Mouse (Mus musculus) WW6 (cell line): Measurements from ENCODE around the gene Zfand3.

Experiments
- DNase-seq: peaks from one replicate; pipeline ENCODE4 v3.0.0-alpha.2; 2013; ENCODE audit warnings: low read depth, low spot score

The Zfand3 gene

DNA sequence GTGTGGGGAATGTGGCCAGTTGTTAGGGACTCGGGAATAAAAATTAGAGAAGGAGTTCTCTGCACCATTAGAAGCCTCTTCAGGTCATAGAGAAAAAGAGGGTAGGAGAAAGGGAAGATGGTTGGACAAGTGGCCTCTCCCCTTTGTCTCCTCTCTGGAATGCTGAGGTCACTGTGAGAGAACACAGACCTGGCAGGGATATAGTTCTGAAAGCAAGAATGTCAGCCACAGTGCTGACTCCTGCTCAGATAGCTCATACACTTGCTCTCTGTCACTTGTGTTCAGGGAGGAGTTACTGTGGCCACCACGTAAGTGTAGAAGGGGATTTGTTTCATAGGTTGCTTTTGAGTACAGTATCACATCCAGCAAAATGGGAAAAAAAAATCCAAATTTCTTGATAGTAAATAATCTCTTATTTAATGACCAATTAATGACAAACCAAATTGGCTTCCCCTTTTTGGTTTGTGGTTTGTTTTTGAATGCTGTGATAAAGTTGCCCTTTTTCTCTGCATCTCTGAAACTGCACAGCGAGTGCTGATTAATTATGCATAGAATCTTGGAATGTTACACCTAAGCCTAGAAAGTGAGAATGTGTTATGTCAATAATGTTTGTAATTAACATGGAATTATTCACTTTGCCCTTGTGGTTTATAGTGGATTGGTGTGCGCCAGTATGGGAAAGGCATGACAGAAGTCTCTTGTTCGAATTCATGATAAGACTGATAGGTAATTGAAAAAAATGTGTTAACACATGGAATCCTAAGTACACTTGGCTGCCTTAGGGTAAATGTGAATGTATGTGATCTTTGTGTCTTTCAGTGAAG lies 47.2 kb downstream of the Zfand3 start:
- no peak for DNase-seq

DNA sequence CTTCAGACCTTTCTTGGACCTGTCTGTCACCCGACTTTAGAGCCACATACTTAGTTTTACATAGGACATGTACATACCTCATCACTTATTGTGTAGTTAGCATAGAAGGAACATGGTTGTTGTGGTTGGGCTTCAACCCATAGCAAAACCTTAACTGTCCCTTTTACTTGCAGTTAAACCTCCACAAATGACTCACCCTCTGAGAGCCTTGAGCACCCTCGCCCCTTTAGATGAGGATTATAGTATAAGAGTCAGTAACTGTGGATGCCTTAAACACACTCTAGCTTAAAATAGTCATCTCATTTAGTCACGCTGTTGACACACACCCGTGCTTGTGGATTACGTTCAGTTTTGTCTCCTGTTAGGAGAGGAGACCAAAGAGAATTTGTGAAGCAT lies 47.8 kb downstream of the Zfand3 start:
- no peak for DNase-seq

DNA sequence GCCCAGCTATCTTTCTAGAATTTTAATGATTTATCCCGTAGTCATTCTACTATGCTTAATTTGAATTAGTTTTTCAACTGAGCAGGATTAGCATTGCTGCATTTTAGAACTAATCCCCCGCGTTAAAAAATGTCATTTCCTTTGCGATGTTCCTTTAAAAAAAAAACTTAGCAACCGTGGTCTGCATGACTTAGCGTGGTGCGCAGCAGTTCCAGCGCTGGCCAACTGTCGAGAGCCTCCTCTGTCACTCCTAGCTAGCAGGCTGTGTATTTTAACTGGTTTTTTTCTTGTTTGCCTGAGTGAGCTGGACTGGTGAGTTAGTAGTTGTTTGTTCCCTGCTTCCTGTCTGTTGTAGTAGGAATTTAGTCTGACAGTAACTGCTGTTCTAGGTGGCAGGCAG lies 48.9 kb downstream of the Zfand3 start:
- DNase-seq: no peak

DNA sequence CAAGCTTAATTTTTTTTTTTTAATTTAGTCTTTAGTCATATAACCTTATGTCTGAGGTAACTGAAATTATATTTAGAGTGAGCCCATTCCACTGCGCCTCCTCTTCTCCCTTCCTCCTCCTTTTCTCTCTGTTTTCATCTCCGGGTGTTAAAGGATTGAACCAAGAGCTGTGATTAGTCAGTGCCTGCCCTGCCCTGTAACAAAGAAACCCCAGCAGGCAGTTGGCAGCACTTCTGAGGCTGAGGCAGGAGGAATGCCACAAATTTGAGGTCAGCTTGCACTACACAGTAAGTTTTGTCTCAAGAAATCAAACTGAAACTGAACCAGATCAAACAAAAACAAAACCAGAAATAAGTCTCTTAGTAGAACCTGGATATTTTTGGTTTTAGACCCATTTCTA lies 49.3 kb downstream of the Zfand3 start:
- DNase-seq: no peak

DNA sequence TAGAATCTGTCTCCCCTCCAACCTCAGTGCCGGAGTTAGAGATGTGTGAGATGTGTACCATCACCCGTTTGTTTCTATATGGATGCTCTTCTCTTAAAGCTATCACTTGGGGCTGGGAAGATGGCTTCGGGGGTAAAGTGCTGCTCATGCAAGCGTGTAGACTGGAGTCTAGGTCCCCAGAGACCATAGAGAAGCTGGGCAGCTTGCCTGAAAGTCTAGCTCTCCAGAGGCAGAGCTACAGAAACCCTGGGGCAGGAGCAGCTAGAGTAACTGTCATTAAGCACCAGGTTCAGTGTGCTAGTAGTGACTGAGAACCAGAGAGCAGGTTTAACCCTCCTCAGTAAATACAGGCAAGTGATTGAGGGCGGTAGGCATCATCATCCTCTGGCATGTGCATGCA lies 51.7 kb downstream of the Zfand3 start:
- no peak for DNase-seq

DNA sequence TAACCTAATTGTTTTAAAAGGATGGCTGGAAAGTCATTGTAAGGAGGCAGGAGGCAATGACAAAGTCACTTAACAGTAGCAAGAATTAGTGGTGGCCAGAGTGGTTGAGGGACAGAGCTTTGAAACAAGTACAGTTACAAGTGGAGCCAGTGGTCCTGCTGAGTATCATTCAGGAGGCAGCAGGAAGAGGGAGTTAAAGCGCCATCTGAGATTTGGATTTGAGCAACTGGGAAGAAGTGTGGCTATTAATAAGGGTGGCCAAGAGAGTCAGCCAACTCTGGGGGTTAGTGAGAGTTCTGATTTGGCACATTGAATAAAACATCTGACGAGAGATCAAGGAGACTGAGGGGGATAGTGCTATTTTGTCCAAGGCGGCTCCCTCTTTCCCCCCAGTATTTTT lies 54.1 kb downstream of the Zfand3 start:
- no peak for DNase-seq

DNA sequence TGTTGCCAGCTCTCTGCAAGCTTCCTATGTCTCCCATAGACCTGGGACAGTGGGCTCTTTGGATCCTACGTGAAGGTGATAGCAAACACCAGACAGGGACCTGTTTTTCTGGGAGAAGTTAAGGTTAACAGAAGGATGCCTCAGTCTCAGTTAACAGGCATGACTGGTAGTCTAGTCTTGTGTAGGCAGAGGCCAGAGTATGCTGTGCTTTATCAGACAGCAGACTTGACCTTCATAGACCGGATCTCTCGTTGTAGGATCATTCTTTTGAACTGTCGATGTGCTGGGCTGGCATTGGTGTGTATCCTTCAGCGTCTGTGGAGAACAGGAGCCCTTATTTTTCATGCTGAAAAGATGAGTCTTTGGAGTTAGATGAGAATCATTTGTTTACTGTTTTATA lies 54.5 kb downstream of the Zfand3 start:
- DNase-seq: no peak

DNA sequence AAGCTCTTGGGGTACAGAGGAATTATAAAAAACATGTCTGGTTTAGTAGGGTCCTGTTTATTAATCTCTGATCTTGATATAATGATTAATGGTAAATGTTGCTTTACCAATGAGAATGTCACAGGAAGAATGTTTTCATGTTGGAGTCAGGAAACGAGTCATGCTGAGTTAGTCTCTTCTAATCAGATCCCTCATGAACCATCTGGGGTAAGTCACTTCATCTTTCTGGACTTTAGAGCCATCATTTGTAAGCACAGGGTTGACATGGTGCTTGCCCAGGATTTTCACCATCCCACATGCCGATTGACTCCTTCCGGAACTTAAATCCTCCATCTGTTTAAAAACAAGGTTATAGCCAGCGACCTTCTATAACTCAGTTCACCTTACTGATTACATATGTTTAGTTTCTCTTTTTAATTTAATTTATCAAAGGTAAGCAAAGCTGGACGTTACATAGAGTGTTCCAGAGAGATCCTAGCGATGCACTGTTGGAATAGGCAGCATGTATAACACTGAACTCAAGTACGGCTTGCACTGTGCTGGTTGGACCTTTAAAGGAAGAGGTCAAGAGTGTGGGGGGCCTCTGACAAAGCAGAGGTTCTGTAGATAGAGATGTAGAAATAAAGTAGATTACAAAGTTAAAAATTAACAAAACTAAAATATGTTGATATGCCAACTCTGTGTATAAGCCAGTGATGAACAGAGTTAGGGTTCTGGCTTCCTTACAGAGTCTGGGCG lies 56.7 kb downstream of the Zfand3 start:
- DNase-seq: no peak

DNA sequence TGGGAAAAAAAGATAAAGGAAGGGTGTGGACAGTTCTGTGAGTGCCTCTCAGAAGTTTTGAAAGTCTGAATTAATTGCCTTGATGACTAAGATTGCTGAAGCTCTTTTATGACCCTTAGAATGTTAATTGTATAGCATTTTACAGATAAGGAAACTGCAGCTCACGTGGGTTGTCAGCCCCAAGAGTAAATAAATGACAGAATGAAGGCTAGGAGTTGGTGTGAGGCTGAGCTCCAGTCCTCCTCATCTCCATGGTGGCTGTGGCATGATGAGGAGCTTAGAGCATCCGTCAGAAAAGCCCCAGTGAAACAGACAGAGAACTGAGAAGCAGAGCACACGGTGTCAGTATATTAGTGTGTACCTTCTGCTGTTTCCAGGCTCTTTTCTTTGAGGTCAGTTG lies 59.3 kb downstream of the Zfand3 start:
- DNase-seq: no peak

DNA sequence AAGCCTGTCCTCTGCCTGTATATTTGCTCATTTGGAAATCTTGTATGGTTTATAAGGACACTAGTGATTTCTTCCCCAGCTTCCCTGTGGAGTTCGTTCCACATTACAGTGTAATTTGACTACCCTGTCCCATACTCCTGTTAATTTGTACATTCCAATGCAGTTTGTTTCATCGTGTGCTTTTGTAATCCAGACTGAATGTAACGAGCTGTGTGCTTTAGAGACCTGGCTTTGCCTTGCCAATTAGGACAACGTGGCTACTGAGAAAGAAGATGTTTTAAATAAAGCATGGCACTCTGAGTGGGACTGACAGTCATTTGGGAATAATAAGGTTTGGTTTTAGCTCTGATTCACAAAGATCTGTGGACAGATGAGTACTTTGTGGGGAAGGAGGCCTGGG lies 60.2 kb downstream of the Zfand3 start:
- no peak for DNase-seq

DNA sequence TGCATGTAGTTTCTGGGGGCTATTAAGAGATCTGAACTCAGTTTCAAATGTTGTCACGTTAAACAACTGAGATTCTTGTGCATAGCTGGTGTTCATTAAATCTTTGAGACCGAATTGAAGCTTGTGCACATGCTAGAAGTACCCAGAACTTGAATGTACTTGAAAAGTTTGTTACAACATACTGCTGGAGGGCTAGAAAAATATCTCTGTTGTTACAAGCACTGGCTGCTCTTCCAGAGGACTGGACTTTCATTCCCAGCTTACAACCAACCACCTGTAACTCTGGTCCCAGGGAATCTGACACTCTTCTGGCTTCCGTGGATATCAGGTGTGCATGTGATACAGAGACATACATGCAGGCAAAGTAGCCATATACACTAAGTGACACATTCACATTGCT lies 65.2 kb downstream of the Zfand3 start:
- no peak for DNase-seq

DNA sequence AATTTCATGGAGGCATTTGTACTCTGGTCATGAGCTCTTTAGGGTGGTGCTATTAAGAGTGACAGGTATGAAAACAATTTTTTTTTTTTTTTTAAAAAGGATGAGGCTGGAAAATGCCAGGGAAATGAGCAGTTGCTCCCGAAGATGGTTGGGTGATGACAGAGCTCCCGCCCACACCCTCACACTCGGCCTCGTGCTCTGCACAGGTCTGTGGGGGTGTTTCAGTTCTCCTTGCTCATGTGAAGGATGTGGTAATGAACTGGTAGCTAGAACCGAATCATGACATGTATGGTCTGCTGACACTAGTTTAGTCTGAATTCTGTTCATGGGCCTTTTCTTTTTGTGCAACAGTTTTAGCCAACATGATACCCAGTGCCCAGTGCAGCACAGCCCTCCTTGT lies 66.1 kb downstream of the Zfand3 start:
- no peak for DNase-seq

DNA sequence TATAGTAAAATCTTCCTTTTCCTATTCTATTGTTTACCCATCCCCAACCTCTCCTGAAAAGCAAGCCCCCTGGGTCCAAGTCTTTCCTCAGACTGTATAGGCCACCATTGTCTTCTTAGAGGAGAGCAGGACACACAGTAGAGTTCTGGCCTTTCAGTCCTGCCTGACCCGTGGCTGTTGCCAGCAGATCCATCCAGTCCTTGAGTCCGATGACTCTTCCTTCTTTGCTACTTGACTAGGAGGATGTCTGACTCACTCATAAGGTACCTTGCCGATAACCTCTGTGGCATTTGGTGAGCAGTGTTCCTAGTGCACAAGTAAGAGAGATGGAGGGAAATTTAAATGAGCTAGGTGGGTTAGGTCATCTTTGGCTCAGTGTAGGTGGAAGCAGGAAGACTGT lies 68.1 kb downstream of the Zfand3 start:
- no peak for DNase-seq

DNA sequence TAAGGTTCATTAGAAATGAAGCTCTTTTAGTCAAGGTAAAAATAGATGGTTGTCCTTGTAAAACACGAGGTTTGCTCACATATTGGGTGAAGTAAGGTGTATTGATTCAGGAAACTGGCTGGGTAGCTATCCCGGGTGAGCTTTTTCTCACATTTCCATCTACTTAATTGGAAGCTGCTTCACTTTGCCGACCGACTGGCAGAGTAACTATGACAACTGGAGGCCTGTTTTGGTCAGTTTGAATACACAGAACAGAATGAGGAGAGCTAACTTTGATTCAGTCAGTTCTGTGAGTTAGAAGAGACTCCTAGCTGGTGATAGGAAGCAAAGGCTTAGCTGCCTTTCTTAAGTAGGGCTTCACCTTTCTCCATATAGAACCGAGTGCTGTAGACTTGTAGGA lies 71.4 kb downstream of the Zfand3 start:
- no peak for DNase-seq

DNA sequence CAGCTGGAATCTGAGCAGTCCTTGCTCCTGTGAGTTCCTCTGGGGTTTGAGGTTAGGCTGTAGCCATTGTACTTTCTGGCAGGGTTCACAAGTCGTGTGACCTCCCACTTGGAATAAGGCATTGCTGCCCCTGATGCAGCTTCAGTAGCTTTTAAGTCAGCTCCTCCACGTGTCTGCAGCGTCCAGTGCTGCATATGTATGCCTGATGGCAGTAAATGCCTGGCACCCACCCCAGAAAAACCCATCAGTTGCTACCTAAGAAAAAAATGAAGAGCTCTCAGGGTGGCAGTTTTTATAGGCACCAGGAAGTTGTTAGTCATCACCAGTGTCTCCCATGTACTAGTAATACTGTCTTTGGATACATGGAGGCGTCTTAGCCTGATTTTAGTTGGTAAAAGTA lies 79.5 kb downstream of the Zfand3 start:
- no peak for DNase-seq

DNA sequence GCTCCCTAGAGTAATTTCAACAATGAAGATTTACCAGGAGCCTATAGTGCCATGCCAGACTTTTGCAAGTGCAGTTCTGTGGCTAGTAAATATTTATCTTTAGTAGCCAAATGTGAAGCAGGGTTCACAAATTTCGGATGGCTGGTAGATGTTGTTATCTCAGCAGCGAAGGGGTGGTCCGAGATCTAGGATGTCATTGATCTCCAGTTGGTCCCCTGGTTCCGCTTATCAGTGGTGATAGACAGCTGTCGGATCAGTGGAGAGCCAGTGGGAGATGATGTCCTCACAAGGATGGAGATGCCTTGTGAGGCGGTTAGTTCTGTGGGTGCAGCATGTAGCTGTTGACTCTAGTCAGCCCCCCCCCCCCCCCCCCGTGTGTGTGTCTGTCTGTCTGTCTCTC lies 82.2 kb downstream of the Zfand3 start:
- no peak for DNase-seq

DNA sequence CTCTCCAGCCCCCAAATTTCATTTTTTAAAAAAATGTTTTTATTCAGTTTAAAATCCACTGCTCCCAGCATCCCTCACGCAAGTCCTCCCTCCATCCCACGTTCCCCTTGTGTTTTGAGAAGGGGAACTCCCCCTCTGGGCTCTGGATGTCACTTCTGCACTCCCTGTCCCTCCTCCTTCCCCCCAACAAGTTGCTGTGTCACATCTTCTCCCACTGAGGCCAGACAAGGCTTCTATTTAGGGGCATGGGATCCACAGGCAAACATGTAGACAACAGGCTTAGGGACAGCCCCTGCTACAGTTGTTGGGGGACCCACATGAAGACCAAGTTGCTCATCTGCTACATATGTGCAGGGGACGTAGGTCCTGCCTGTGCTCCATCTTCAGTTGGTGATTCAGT lies 83.9 kb downstream of the Zfand3 start:
- DNase-seq: no peak

DNA sequence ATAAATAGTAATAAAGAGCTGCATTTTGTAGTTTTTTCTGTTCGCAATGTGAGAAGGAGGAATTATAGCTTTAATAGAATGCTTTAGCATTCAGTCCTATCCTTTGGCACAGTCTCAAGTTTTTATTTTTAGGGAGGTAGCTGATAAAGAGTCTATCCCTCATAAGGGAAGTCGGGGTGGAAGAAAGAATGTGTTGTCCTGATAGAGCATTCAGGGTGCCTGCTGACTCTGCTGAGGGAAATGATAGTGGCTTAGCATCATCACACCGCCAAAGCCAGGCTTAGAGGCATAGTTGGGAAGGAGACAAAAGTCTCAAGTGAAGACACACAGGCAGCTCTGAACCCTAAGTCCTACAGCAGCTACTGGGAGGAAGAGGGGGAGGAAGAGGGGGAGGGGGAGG lies 85.9 kb downstream of the Zfand3 start:
- DNase-seq: no peak

DNA sequence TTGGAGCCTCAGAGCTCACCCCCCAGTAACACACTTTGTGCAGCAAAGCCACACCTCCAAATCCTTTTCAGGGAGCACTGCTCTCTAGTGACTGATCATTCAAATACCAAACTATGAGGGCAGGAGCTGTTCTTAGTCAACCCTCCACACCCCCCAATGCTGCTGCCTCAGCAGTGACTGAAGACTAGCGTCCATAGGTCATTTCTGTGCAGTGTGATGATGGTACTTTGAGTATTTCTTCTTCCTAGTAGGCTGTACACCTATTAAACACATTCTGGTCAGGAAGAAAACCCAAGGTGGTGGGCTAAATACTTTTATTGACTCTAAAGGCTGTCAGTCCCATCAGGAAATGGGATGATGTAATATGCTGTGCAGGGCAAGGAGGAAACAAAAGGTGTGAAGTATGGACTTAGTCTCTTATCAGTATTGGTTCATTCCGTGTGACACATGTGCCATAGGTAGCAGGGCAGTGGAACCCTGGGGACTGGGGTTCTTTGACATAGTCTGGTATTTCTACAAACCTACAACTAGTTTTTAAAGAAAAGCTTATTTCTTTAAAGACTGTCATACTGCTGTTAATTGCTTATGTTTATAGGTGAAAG lies 88.7 kb downstream of the Zfand3 start:
- no peak for DNase-seq

DNA sequence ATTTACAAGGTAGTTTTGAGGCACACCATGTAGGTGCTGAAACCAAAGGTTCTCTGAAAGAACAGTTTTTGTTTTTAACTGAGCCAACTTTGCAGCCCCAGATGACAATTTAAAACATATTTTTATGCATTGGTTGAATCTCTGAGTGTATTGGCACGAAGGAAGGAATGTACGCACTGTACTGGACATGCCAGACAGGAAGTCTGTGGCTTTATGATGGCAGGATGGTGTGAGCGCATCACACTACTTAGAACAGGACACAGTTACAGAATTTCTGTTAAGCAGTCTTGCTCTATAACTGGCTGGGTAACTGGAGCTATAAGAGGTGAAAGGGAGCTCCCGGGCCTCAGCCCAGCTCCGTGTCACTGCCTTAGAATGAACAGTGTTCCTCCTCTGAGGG lies 92.6 kb downstream of the Zfand3 start:
- DNase-seq: no peak

DNA sequence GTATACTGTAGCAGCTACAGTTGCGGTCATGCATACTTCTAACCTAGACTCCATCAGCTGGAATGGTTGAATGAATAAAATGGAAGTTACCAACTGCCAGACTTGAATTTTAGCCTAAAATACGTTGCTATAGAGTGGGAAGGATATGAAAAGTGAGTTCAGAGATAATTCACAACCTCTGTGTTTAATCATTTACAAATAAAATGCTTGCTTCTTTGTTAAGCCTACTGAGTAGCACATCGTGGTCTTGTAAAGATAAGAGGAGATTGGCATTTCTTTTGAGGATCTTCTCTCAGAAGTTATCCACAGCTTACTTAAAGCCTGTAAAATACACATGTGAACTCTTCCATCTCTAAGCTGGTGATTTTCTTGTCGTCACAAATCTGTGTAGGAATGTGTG lies 93.1 kb downstream of the Zfand3 start:
- DNase-seq: no peak

DNA sequence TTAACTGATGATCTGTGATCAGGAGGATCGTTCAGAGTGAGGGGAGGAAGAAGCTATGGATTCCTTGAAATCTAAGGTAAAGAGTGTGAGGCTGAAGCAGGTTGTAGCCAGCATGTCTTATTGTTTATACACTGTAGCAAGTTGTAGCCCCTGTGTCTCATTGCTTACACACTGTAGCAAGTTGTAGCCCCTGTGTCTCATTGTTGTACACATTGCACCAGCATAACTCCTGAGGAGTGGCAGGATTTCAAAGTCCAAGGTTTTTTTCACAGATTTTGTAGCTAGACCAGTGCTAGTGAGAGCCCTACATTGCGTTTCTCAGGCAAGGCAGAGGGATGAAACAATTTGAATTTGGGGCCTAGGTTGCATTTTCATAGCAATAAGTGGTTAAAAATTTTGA lies 95.1 kb downstream of the Zfand3 start:
- DNase-seq: no peak

DNA sequence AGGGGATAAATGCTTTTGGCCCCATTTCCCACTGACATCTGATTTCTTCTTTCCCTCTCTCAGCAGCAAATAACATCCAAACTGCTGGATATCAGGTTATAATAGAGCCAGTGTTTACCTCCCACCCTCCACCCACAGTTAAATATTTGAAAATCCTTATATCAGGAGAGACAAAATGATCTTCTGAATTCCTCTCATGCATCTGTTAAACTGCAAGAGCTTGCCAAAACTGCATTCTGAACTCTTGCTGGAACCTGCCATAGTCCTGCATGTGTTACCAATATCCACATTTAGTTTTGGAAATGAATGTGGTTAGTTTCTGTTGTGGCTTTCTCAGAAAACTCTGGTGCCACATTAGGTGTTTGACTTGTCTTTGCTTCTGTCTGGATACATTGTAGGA lies 97.3 kb downstream of the Zfand3 start:
- DNase-seq: no peak
